Mouse (Mus musculus) cerebellum, adult 9-10 months (tissue): ENCODE measurements at regions not wholly inside any gene's neighbourhood (a gene's known extent, or its start where the extent isn't known, plus 50 kb on each side); places are given as distances from the start of the nearest gene placed in this dataset.

ENCODE experiments used
- DNase-seq: peaks from one replicate; pipeline ENCODE4 v3.0.0; 2022

DNA sequence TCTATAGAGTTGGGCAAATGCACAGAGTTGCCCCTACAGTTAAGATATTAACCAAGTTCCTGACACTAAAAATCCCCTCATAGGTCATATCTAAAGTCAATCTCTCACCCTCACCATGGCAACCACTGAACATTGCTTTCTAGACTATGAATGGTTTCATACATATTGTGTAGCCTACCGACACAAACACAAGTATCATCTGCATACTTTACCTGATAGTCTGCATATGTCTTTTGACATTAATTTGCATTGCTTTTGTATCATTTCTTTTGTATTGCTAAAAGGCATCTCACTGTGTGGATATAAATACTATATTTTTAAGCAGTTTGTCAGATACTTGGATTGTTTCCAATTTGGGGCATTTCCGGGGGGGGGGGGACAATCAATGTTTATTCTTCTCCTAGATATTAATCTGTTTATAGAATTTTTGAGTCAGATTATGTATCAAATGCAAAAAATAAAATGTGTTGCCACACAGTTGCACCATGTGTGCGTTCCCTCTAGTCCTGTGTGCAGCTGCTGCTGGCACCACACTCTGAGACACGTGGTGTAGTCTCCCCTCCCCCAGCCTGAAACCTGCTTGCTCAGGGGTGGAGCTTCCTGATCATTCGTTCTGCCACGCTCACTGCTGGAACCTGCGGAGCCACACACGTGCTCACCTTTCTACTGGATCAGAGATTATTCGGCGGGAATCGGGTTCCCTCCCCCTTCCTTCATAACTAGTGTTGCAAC lies 94.7 kb upstream of the Mapk10 start:
- DNase-seq = no peak

DNA sequence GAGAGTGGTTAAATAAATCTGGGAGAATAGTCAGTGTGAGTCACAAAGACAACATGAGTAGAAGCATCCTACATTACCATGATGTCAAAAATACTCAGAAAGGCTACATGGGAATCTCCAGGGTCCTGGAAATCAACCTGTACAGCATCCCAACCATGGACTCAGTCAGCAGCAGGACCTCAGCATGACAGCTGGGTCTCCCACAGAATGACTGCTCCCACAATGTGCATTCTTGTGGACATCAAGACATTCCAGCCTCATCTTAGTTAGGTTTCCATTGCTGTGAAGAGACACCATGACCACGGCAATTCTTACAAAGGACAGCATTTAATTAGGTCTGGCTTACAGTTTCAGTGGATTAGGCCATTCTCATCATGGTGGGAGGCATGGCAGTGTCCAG lies 93.8 kb upstream of the Mapk10 start:
- no peak for DNase-seq

DNA sequence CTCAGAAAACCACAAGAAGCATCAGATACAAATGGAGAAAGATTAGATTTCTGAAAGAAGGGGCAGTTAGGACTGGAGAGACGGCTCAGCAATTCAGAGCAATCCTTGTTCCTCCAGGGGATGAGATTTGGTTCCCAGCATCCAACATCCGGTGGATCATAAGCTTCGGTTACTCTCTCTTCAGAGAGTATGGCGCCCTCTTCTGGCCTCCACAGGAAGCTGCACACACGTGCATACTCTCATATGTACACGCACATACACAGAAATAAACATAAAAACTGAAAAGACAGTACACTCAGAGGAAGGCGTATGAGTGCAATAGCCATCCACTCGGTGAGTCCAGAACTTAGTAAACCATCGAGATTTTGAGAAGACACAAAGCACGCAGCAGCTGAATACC lies 91.6 kb upstream of the Mapk10 start:
- no peak for DNase-seq

DNA sequence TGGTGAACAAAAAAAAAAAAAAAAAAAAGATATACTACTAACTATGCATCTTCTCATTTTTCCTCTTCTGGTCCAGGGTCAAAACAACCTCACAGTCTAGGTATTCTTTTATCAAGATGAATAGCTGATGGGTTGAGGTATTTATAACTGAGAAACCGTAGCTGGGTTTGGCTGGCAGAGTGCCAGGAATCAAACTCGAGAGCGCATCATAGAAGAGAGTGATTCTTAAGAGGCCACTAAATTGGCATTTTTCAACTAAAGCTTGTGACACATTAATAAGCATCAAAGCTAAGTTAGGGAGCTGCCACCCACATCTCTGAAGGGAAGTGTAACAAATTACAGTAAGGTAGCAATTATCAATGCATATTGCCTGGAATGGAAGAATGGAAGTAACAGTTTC lies 90.2 kb upstream of the Mapk10 start:
- no peak for DNase-seq

DNA sequence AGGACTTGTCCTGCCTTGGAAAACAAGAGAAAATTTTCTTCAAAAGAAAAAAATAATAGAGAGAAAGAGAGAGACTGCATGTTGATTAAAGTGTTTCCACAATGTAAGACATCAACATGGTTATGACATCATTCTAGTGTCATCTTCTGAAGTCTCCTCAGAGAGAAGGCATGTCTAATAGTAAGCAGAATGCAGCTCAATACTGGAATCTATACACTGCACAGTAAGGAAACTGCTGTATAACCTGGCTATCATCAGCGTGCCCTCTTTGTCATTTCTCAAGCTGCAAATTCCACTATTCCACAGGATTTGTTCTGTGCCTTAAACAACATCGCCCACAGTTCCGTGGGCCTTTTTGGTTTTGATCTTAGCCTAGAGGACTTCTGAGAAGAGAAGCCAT lies 82.8 kb upstream of the Mapk10 start:
- no peak for DNase-seq

DNA sequence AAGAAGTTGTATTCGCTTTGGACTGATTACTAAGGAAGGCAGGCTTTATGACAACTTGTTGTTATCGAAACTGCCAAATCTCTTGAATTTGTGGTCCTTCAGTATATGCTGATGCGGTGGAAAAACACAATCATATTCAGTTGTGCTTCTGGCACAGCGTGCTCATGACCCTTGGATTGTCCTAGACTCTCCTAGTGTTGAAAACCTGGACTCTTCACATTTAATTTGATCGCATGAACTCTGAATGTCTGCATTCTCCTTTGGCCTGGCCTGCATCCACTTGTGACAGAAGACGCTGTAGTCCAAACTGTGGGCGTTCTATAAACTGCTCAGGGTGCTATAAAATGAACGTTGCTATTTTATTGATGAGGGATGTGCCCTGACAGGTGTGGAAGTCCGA lies 80.6 kb upstream of the Mapk10 start:
- DNase-seq = no peak

DNA sequence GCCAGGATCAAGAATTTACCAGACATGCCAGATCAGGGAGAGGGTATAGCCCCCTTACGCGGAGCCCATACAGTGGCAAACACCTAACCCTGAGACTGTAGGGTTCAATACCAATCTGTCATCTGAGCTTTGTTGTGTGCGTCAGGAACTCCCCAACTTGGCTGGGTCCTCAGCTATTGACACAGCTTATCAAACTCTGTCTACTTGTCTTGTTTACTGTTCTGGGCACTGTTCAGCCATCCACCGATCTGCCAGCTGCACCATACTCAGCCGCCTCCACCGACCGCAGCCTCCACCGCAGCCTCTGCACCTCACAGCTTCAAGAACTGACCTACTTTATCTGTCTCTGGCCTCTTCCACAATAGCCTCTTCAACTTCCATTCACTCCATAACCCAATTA lies 80.1 kb upstream of the Mapk10 start:
- DNase-seq = no peak

- DNase-seq = no peak
Observed at GRCm38 (mm10) chr5:103269206-103269605, 58.1 kb upstream of the Mapk10 start.

DNA sequence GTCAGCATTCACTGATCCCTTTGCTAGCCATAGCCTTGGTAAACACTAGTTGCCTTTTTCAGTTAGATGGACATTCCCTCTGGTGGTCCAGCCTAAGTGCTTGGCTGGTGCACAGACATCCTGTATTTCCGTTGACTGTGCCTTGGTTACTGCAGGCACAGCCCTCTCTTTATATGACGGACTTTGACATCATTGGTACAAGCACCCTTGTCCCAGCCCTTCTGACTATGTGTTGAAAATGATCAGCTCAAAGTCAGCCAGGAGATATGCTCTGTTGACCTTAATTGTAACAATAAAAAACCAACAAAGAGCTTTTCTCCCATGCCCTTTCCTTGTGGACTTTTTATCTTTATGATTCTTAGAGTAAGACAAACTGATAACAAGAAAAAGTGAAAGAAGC lies 53.8 kb upstream of the Mapk10 start:
- DNase-seq = no peak

DNA sequence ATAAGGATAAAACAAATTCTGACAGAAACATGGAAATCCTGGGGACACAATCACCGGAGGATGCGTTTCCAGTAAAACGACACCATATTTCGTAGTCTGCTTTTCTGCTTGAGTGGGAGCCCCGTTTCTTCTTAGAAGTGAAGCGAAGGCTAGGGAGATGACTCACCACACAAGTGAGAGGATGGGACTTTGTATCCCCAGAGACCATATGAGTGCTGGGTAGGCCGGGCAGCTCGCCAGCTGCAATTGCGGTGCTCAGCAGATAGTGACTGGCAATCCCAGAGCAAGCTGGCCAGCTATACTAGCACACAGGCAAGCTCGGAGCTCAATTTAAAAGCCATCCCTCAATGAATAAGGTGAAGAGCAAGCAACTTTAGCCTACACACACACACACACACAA lies 50.3 kb upstream of the Mapk10 start:
- DNase-seq = no peak
